Mouse (Mus musculus) CH12.LX (cell line): ENCODE data around the gene Ssr1. TPM values are rescaled to one million over a fixed set of nuclear protein-coding genes. Genes with fewer than 3 reads are reported as not detected.

Source experiments
- DNase-seq: peaks from one replicate; pipeline ENCODE4 v3.0.0-alpha.2; 2013; ENCODE audit errors: extremely low read depth
- H3K27ac ChIP-seq: 2 replicates; pipeline ENCODE4 v1.5.1; 2012; ENCODE audit warnings: low read depth, mild to moderate bottlenecking, control low read depth, moderate library complexity; ENCODE audit not compliant: insufficient read depth
- H3K27me3 ChIP-seq: replicated peaks from 2 replicates; pipeline ENCODE3; 2012; ENCODE audit warnings: inconsistent platforms
- H3K36me3 ChIP-seq, 2 experiments: replicated peaks in 1 of 2; 2 replicates each; pipeline versions ENCODE3 to v1.6.1; 2012; ENCODE audit warnings: inconsistent platforms in 1 of 2, low read length in 1 of 2, mild to moderate bottlenecking in 1 of 2, mixed read lengths in 1 of 2, moderate library complexity in 1 of 2; ENCODE audit not compliant: control insufficient read depth in 1 of 2, insufficient read depth in 1 of 2
- H3K4me1 ChIP-seq, 2 experiments: 2 replicates each; pipeline ENCODE4 v1.6.1; 2012; ENCODE audit warnings: inconsistent platforms in 1 of 2, moderate library complexity in 1 of 2; ENCODE audit not compliant: insufficient read depth in 2 of 2, control insufficient read depth in 1 of 2
- H3K4me2 ChIP-seq: 2 replicates; pipeline ENCODE4 v1.6.1; 2012; ENCODE audit warnings: low read depth, mild to moderate bottlenecking, control low read depth; ENCODE audit not compliant: poor library complexity, insufficient read depth, severe bottlenecking
- H3K4me3 ChIP-seq, 3 experiments: fragments of 150-350 bp in 1 of 3; sonication (generic) in 1 of 3; replicated peaks in 1 of 3; 2 replicates each; pipeline versions ENCODE3 to v1.5.1; 2011 to 2012; ENCODE audit warnings: low read depth in 2 of 3, low read length in 2 of 3, mild to moderate bottlenecking in 2 of 3, moderate library complexity in 2 of 3, control low read depth in 1 of 3, improper control_type of control experiment in 1 of 3, inconsistent platforms in 1 of 3, mixed read lengths in 1 of 3; ENCODE audit not compliant: poor library complexity in 1 of 3
- H3K79me2 ChIP-seq: replicated peaks from 2 replicates; pipeline ENCODE4 v1.6.1; 2012; ENCODE audit warnings: mild to moderate bottlenecking, moderate library complexity; ENCODE audit not compliant: control insufficient read depth, poor library complexity, insufficient read depth, severe bottlenecking; ENCODE audit errors: extremely low read depth
- H3K9ac ChIP-seq: 2 replicates; pipeline ENCODE4 v1.6.1; 2012; ENCODE audit warnings: low read depth, mild to moderate bottlenecking, control low read depth, moderate library complexity; ENCODE audit not compliant: insufficient read depth
- H3K9me3 ChIP-seq: replicated peaks from 2 replicates; pipeline ENCODE3; 2012; ENCODE audit warnings: low read length, inconsistent platforms, mixed read lengths
- BHLHE40 ChIP-seq: IDR thresholded peaks from 2 replicates; pipeline ENCODE4 v1.6.1; 2011; ENCODE audit warnings: mild to moderate bottlenecking, low read depth, low read length, improper control_type of control experiment
- CHD1 ChIP-seq: IDR thresholded peaks from 2 replicates; pipeline ENCODE4 v1.6.1; 2012; ENCODE audit warnings: low read depth, low read length, improper control_type of control experiment, inconsistent platforms
- CTCF ChIP-seq, 2 experiments: IDR thresholded peaks in 1 of 2; conservative IDR thresholded peaks in 1 of 2; 2 replicates each; pipeline ENCODE4 v1.5.1; 2011 to 2012; ENCODE audit warnings: low read depth in 2 of 2, low read length in 2 of 2, improper control_type of control experiment in 1 of 2, inconsistent platforms in 1 of 2, mild to moderate bottlenecking in 1 of 2, moderate library complexity in 1 of 2
- ELF1 ChIP-seq: IDR thresholded peaks from 2 replicates; pipeline ENCODE4 v1.6.1; 2014; ENCODE audit warnings: low read depth, mild to moderate bottlenecking, inconsistent platforms, low read length, improper control_type of control experiment
- GABPA ChIP-seq: IDR thresholded peaks from 2 replicates; pipeline ENCODE4 v1.6.1; 2012; ENCODE audit warnings: low read depth, low read length, improper control_type of control experiment, inconsistent platforms; ENCODE audit not compliant: insufficient replicate concordance
- HCFC1 ChIP-seq: IDR thresholded peaks from 2 replicates; pipeline ENCODE4 v1.6.1; 2012; ENCODE audit warnings: low read depth, mild to moderate bottlenecking, inconsistent platforms, low read length, improper control_type of control experiment
- IRF4 ChIP-seq: IDR thresholded peaks from 2 replicates; pipeline ENCODE4 v1.6.1; 2014; ENCODE audit warnings: low read depth, mild to moderate bottlenecking, inconsistent platforms, low read length, improper control_type of control experiment
- KAT2A ChIP-seq: IDR thresholded peaks from 2 replicates; pipeline ENCODE4 v1.6.1; 2012; ENCODE audit warnings: low read length, improper control_type of control experiment, inconsistent platforms; ENCODE audit not compliant: insufficient replicate concordance
- MAFK ChIP-seq: IDR thresholded peaks from 2 replicates; pipeline ENCODE4 v1.6.1; 2011; ENCODE audit warnings: low read length, improper control_type of control experiment; ENCODE audit not compliant: insufficient replicate concordance
- MAX ChIP-seq: IDR thresholded peaks from 2 replicates; pipeline ENCODE4 v1.6.1; 2011; ENCODE audit warnings: low read length, improper control_type of control experiment
- MAZ ChIP-seq: IDR thresholded peaks from 2 replicates; pipeline ENCODE4 v1.6.1; 2012; ENCODE audit warnings: low read depth, mild to moderate bottlenecking, inconsistent platforms, low read length, improper control_type of control experiment, moderate library complexity
- PAX5 ChIP-seq: IDR thresholded peaks from 2 replicates; pipeline ENCODE4 v1.6.1; 2012; ENCODE audit warnings: low read length, inconsistent platforms, mixed read lengths
- POLR2AphosphoS2 ChIP-seq: IDR thresholded peaks from 2 replicates; pipeline ENCODE4 v1.6.1; 2011; ENCODE audit warnings: low read depth, low read length, improper control_type of control experiment
- RAD21 ChIP-seq: IDR thresholded peaks from 2 replicates; pipeline ENCODE4 v1.6.1; 2011; ENCODE audit warnings: low read depth, mild to moderate bottlenecking, low read length, improper control_type of control experiment, moderate library complexity
- RCOR1 ChIP-seq: conservative IDR thresholded peaks from 2 replicates; pipeline ENCODE4 v1.6.1; 2012; ENCODE audit warnings: low read depth, mild to moderate bottlenecking, inconsistent platforms, low read length, improper control_type of control experiment
- SIN3A ChIP-seq: IDR thresholded peaks from 2 replicates; pipeline ENCODE4 v1.6.1; 2012; ENCODE audit warnings: low read length, improper control_type of control experiment, inconsistent platforms
- TBP ChIP-seq: conservative IDR thresholded peaks from 2 replicates; pipeline ENCODE4 v1.6.1; 2011; ENCODE audit warnings: low read depth, low read length, improper control_type of control experiment
- TCF12 ChIP-seq: IDR thresholded peaks from 2 replicates; pipeline ENCODE4 v1.6.1; 2014; ENCODE audit warnings: low read depth, mild to moderate bottlenecking, inconsistent platforms, low read length, improper control_type of control experiment
- UBTF ChIP-seq: IDR thresholded peaks from 2 replicates; pipeline ENCODE4 v1.6.1; 2012; ENCODE audit warnings: low read depth, mild to moderate bottlenecking, inconsistent platforms, low read length, improper control_type of control experiment, moderate library complexity
- USF1 ChIP-seq: IDR thresholded peaks from 2 replicates; pipeline ENCODE4 v1.6.1; 2014; ENCODE audit warnings: low read depth, mild to moderate bottlenecking, inconsistent platforms, low read length, improper control_type of control experiment
- ZC3H11A ChIP-seq: IDR thresholded peaks from 2 replicates; pipeline ENCODE4 v1.6.1; 2012; ENCODE audit warnings: low read depth, mild to moderate bottlenecking, inconsistent platforms, low read length, improper control_type of control experiment
- ZKSCAN1 ChIP-seq: IDR thresholded peaks from 2 replicates; pipeline ENCODE4 v1.6.1; 2012; ENCODE audit warnings: low read depth, inconsistent platforms, low read length, improper control_type of control experiment, borderline replicate concordance
- ZMIZ1 ChIP-seq: IDR thresholded peaks from 2 replicates; pipeline ENCODE4 v1.6.1; 2012; ENCODE audit warnings: low read depth, mild to moderate bottlenecking, inconsistent platforms, low read length, improper control_type of control experiment
- dilution Hi-C: fragments of 300-500 bp; cut with MboI; formaldehyde crosslinking; loops from 2 replicates; pipeline ENCODE4 v1.14.3; 2020; ENCODE audit warnings: low sequenced_read_pairs; ENCODE audit not compliant: extremely low pct_unique_long_range_greater_than_20kb, extremely low pct_ligation_motif_present
- in situ Hi-C: fragments of 300-500 bp; cut with MboI; formaldehyde crosslinking; loops from 3 replicates; pipeline ENCODE4 v1.14.3; 2019; ENCODE audit warnings: low sequenced_read_pairs, low pct_ligation_motif_present, low pct_unique_long_range_greater_than_20kb, mixed read lengths
- polyA plus RNA-seq: library from polyadenylated mRNA; unstranded; fragments of >175 nt; gene quantifications from 2 replicates; pipeline ENCODE4 v1.2.1, GENCODE M21; 2012; ENCODE audit warnings: low read depth; ENCODE audit not compliant: insufficient read length
- total RNA-seq, 2 experiments: library from RNA; depleted of rRNA; stranded (reverse); fragments of 300-350 nt in 1 of 2; fragments of >200 nt in 1 of 2; gene quantifications; 2 replicates each; pipeline ENCODE4 v1.2.3; 2012 to 2014

Ssr1 gene
- total and polyA plus RNA-seq, 3 experiments: 67.1 to 167 (median 145) TPM

DNA sequence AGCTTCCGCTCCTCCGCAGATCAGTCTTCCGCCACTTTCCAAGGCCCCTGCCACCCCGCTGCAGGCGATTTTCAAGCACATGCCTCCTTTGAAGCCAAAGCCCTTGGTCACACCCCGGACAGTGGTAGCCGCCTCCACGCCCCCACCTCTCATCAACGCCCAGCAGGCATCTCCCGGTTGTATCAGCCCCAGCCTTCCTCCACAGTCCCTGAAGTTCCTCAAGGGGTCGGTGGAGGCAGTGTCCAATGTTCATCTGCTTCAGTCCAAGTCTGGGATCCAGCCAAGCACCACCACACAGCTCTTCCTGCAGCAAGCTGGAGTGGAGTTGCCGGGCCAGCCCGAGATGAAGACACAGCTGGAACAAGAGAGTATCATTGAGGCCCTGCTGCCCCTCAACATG, 63.9 kb downstream of the Ssr1 start:
- H3K4me1 ChIP-seq: no peaks in the 10 kb centered on the region
- in situ Hi-C loops: no loop called here
- dilution Hi-C loops: no loop called here
- H3K79me2 ChIP-seq: no peaks in the 10 kb centered on the region
- H3K9me3 ChIP-seq: no peaks in the 10 kb centered on the region
- no peak overlapping the region for H3K27ac ChIP-seq
- no peak for DNase-seq
- no peak overlapping the region for H3K4me3 ChIP-seq
- H3K9ac ChIP-seq: no peak overlapping the region
- no peaks in the 10 kb centered on the region for H3K27me3 ChIP-seq
- H3K36me3 ChIP-seq: peaks cover 71 to 96% of the 10 kb centered on the region in 2 experiments
- no peak overlapping the region for H3K4me2 ChIP-seq
- TF ChIP-seq GABPA (no peak), ZKSCAN1 (no peak), ZMIZ1 (no peak), CTCF (conservative IDR thresholded peaks at IDR 0.05 in 1 of 2, IDR thresholded peaks at IDR 0.05 in 1 of 2; ENCODE audit: low read depth in 2 of 2, low read length in 2 of 2) (no peak), RAD21 (no peak), MAX (no peak), UBTF (no peak), HCFC1 (no peak)

DNA sequence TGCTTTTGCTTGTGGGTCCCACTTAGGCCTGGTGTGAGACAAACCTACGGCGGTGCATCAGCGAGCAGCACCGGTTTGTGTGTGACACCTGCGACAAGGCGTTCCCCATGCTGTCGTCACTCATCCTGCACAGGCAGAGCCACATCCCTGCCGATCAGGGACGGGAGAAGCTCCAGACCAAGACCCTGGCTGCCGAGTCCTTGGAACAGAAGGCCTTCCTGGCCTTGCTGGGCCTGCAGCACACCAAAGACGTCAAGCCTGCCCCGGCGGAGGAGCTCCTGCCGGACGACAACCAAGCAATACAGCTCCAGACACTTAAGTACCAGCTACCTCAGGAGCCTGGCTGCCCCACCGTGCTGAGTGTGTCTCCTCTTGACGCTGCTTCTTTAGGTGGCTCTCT, 64.5 kb downstream of the Ssr1 start:
- Histone ChIP-seq H3K36me3 (peaks cover 70 to 96% of the 10 kb centered on the region in 2 experiments), H3K27me3 (no peaks in the 10 kb centered on the region), H3K4me2 (no peak overlapping the region), H3K4me3 (no peak overlapping the region), H3K9ac (no peak overlapping the region), H3K9me3 (no peaks in the 10 kb centered on the region), H3K79me2 (no peaks in the 10 kb centered on the region), H3K27ac (no peak overlapping the region), H3K4me1 (no peaks in the 10 kb centered on the region)
- DNase-seq: no peak
- dilution Hi-C loops (no loop called here), in situ Hi-C loops (no loop called here)
- TF ChIP-seq PAX5 (no peak), USF1 (no peak), KAT2A (no peak), BHLHE40 (no peak), TCF12 (no peak), CHD1 (no peak), RCOR1 (no peak), IRF4 (no peak), CTCF (conservative IDR thresholded peaks at IDR 0.05 in 1 of 2, IDR thresholded peaks at IDR 0.05 in 1 of 2; ENCODE audit: low read depth in 2 of 2, low read length in 2 of 2) (no peak), UBTF (no peak), POLR2AphosphoS2 (no peak), ZC3H11A (no peak), MAZ (no peak), TBP (no peak), SIN3A (no peak), ELF1 (no peak), GABPA (no peak), MAFK (no peak)
